Mouse (Mus musculus): Measurements from ENCODE around the gene Kcnj15.

DNA sequence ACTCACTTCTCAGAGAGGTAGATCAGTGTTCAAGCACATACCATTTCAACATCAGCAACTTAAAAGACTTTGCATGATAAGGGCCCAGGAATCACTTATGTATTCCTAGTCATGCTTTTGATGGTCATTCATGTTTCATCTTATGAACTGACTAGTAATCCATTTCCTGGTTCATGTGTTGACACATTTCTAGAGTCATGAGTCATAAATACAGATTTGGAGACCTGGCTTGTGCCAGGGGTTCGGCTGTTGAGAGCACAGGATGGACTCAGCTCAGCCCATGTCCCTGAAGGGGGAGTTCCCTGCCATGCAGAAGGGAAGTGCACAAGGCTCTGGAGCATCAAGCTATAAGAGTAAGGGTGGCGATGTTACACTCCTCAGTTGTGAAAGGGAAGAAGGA, 15.7 kb downstream of the Kcnj15 start:
- no peak for TF ChIP-seq CTCF (conservative IDR thresholded peaks at IDR 0.05; ENCODE audit: low read length)
- TF ChIP-seq NANOG (IDR thresholded peaks at IDR 0.05; ENCODE audit: borderline replicate concordance, low read length), result no peak

All from E14TG2a.4 (cell line).